ENCODE assay signal across 21 mouse cellular contexts in genomic region chr16:96629623-96630022, GRCm38 (mm10).
A peak's percentile ranks its signal among the peaks of the same experiment; 100 is the strongest.
DNase-seq lines count a peak whose midpoint lies in the region; ATAC-seq and TF ChIP-seq lines count a peak whose summit lies in the region.
"Had no signal": no experiment of that assay in that cellular context is flagged by ENCODE, and none has a peak within 500 bp of the region (broad histone marks: within the 10 kb centered on the region; RNA-seq: fewer than 3 reads in every experiment).

No protein-coding gene starts in this region.

- no peak overlapping the region for H3K27ac ChIP-seq in kidney, postnatal 0 days
- no peak overlapping the region for H3K27ac ChIP-seq in limb, embryonic 11.5 days (replicated peaks; ENCODE audit: low read depth, low read length)
- H3K27ac ChIP-seq in limb, embryonic 10.5 days = no peak overlapping the region
- H3K27ac ChIP-seq in hindbrain, embryonic 13.5 days = no peak overlapping the region
- H3K27ac ChIP-seq: embryonic facial prominence, embryonic 10.5 days; embryonic facial prominence, embryonic 12.5 days; forebrain, embryonic 13.5 days; forebrain, embryonic 15.5 days had no signal

- H3K9ac ChIP-seq in kidney, postnatal 0 days (ENCODE audit: low read depth, low read length) = no peak overlapping the region
- H3K9ac ChIP-seq in limb, embryonic 11.5 days (ENCODE audit: low read length) = no peak overlapping the region
- no peak overlapping the region for H3K9ac ChIP-seq in hindbrain, embryonic 13.5 days
- H3K9ac ChIP-seq: embryonic facial prominence, embryonic 12.5 days; forebrain, embryonic 13.5 days; forebrain, embryonic 15.5 days; forebrain, postnatal 0 days had no signal

- no peak for TF ChIP-seq CTCF in kidney, postnatal 0 days (IDR thresholded peaks at IDR 0.05; ENCODE audit: low read depth)

- peak; percentile 56 for DNase-seq in kidney, postnatal 0 days (ENCODE audit: low spot score)
- no peak for DNase-seq in kidney, postnatal 36 days
- DNase-seq in limb, embryonic 11.5 days (ENCODE audit: low spot score) = peak; percentile 32
- no peak for DNase-seq in limb, embryonic 10.5 days (ENCODE audit: low spot score)
- DNase-seq in forelimb bud, embryonic 11.5 days (ENCODE audit: low read depth, low spot score) = peak; percentile 43
- peak; percentile 49 for DNase-seq in hindlimb bud, embryonic 11.5 days (ENCODE audit: extremely low spot score, low read depth, low spot score)
- DNase-seq in gastrocnemius, postnatal 25 days = no peak
- DNase-seq: adrenal gland, adult 2 months; adrenal gland, postnatal 10 days; adrenal gland, postnatal 25 days; cerebellum, adult 11-12 months; cerebellum, adult 2 months; cerebellum, adult 9-10 months; cerebellum, postnatal 10 days; cerebellum, postnatal 25 days; forebrain, postnatal 0 days had no signal

- H3K27me3 ChIP-seq in kidney, postnatal 0 days (ENCODE audit: insufficient read depth, low read length) = no peaks in the 10 kb centered on the region
- H3K27me3 ChIP-seq in limb, embryonic 11.5 days (ENCODE audit: control insufficient read depth, insufficient read depth, low read length) = no peaks in the 10 kb centered on the region
- 0 out of 2 replicates have a peak, but pooled peaks cover 5% of the 10 kb centered on the region for H3K27me3 ChIP-seq in limb, embryonic 10.5 days (ENCODE audit: low read depth, poor library complexity, severe bottlenecking)
- no peaks in the 10 kb centered on the region for H3K27me3 ChIP-seq in hindbrain, embryonic 13.5 days
- H3K27me3 ChIP-seq: embryonic facial prominence, embryonic 12.5 days; forebrain, embryonic 13.5 days; forebrain, embryonic 15.5 days had no signal

- H3K4me3 ChIP-seq in kidney, postnatal 0 days (replicated peaks; ENCODE audit: low read depth, low read length) = no peak overlapping the region
- no peak overlapping the region for H3K4me3 ChIP-seq in limb, embryonic 11.5 days (ENCODE audit: low read depth, low read length)
- H3K4me3 ChIP-seq in limb, embryonic 10.5 days = no peak overlapping the region
- no peak overlapping the region for H3K4me3 ChIP-seq in hindbrain, embryonic 13.5 days
- H3K4me3 ChIP-seq: embryonic facial prominence, embryonic 10.5 days; embryonic facial prominence, embryonic 12.5 days; forebrain, embryonic 13.5 days; forebrain, embryonic 15.5 days had no signal

- no peak for ATAC-seq in kidney, postnatal 0 days (replicated peaks; ENCODE audit: low FRiP score, low read depth)
- ATAC-seq in limb, embryonic 11.5 days (ENCODE audit: insufficient number of reproducible peaks, low FRiP score, low TSS enrichment, low read depth) = peak; percentile 67; the same call in 1 of the 2 replicates
- ATAC-seq in hindbrain, embryonic 13.5 days (ENCODE audit: low FRiP score) = no peak
- ATAC-seq: forebrain, embryonic 13.5 days; forebrain, embryonic 15.5 days; forebrain, postnatal 0 days had no signal

- no peak overlapping the region for H3K4me2 ChIP-seq in kidney, postnatal 0 days (ENCODE audit: low read length)
- H3K4me2 ChIP-seq in limb, embryonic 11.5 days (ENCODE audit: low read depth, severe bottlenecking) = no peak overlapping the region
- H3K4me2 ChIP-seq in hindbrain, embryonic 13.5 days = no peak overlapping the region
- H3K4me2 ChIP-seq: embryonic facial prominence, embryonic 12.5 days; forebrain, embryonic 13.5 days; forebrain, embryonic 15.5 days had no signal

- WGBS in kidney, postnatal 0 days = 58% methylated on average over 5 of the region's 5 CpGs
- 26% methylated on average over 5 of the region's 5 CpGs for whole genome bisulfite sequencing in limb, embryonic 11.5 days
- 66% methylated on average over 5 of the region's 5 CpGs for WGBS in limb, embryonic 10.5 days
- 92% methylated on average over 5 of the region's 5 CpGs for WGBS in hindbrain, embryonic 13.5 days

- H3K36me3 ChIP-seq in kidney, postnatal 0 days (ENCODE audit: insufficient read depth, low read length) = no peaks in the 10 kb centered on the region
- H3K36me3 ChIP-seq in limb, embryonic 11.5 days (ENCODE audit: control insufficient read depth, insufficient read depth, low read length) = no peaks in the 10 kb centered on the region
- no peaks in the 10 kb centered on the region for H3K36me3 ChIP-seq in limb, embryonic 10.5 days
- peaks cover 11% of the 10 kb centered on the region for H3K36me3 ChIP-seq in hindbrain, embryonic 13.5 days
- H3K36me3 ChIP-seq: embryonic facial prominence, embryonic 10.5 days; embryonic facial prominence, embryonic 12.5 days; forebrain, embryonic 15.5 days had no signal

- H3K9me3 ChIP-seq in kidney, postnatal 0 days (replicated peaks; ENCODE audit: low read length) = no peaks in the 10 kb centered on the region
- H3K9me3 ChIP-seq in limb, embryonic 11.5 days (ENCODE audit: control insufficient read depth, low read length) = no peaks in the 10 kb centered on the region
- no peaks in the 10 kb centered on the region for H3K9me3 ChIP-seq in limb, embryonic 10.5 days (replicated peaks)
- no peaks in the 10 kb centered on the region for H3K9me3 ChIP-seq in hindbrain, embryonic 13.5 days
- H3K9me3 ChIP-seq: embryonic facial prominence, embryonic 10.5 days; embryonic facial prominence, embryonic 12.5 days; forebrain, embryonic 13.5 days; forebrain, embryonic 15.5 days had no signal

- H3K4me1 ChIP-seq in kidney, postnatal 0 days (replicated peaks; ENCODE audit: insufficient read depth, low read length) = no peaks in the 10 kb centered on the region
- H3K4me1 ChIP-seq in limb, embryonic 11.5 days (ENCODE audit: control insufficient read depth, insufficient read depth, low read length) = no peaks in the 10 kb centered on the region
- H3K4me1 ChIP-seq in limb, embryonic 10.5 days = peaks cover 32% of the 10 kb centered on the region
- H3K4me1 ChIP-seq in hindbrain, embryonic 13.5 days (replicated peaks) = peaks cover 7% of the 10 kb centered on the region
- H3K4me1 ChIP-seq: embryonic facial prominence, embryonic 10.5 days; embryonic facial prominence, embryonic 12.5 days had no signal

Comparison
In these comparisons a context has a peak if more than half of its experiments do, and no peak if none do; other contexts are left out.
1. DNase-seq: peak in kidney, postnatal 0 days (single experiment), limb, embryonic 11.5 days (single experiment), forelimb bud, embryonic 11.5 days (single experiment) and hindlimb bud, embryonic 11.5 days (single experiment); none in kidney, postnatal 36 days (0 of 2), limb, embryonic 10.5 days (single experiment) and gastrocnemius, postnatal 25 days (single experiment).